Mouse (Mus musculus) thymus, adult 2 months (tissue): Measurements from ENCODE around the gene BC037034.

Experiments
- CTCF ChIP-seq: fragments of 200-500 bp; IDR thresholded peaks from 2 replicates; pipeline ENCODE4 v1.5.1; 2012; ENCODE audit warnings: mild to moderate bottlenecking, control low read depth, low read length, moderate library complexity, borderline replicate concordance; ENCODE audit not compliant: control insufficient read depth, poor library complexity, insufficient read depth; ENCODE audit errors: extremely low read depth
- POLR2A ChIP-seq: fragments of 200-500 bp; IDR thresholded peaks from 2 replicates; pipeline ENCODE4 v1.6.1; 2012; ENCODE audit warnings: mild to moderate bottlenecking, low read length, control low read depth, moderate library complexity; ENCODE audit not compliant: control insufficient read depth, poor library complexity, insufficient read depth; ENCODE audit errors: extremely low read depth

GRCm38 (mm10) chr5:138226491-138226890 is 37.3 kb downstream of the BC037034 start:
- no peak for TF ChIP-seq CTCF
- TF ChIP-seq POLR2A = no peak
